Mouse (Mus musculus) MEL (cell line): ENCODE results near the gene Tarbp2. TPM values are rescaled to one million over a fixed set of nuclear protein-coding genes. Genes with fewer than 3 reads are reported as not detected.

Source experiments
- DNase-seq: peaks from one replicate; pipeline ENCODE4 v3.0.0; 2011; ENCODE audit warnings: low read depth, low spot score
- H3K27ac ChIP-seq: 2 replicates; pipeline ENCODE4 v1.5.1; 2012; ENCODE audit warnings: low read depth, mild to moderate bottlenecking, control low read depth, low read length, moderate library complexity; ENCODE audit not compliant: control insufficient read depth
- H3K27me3 ChIP-seq, 2 experiments: fragments of 150-350 bp in 1 of 2; sonication (generic) in 1 of 2; 2 replicates each; pipeline ENCODE4 v1.6.1; 2012; ENCODE audit warnings: low read length in 2 of 2, mild to moderate bottlenecking in 2 of 2, improper control_type of control experiment in 1 of 2, moderate library complexity in 1 of 2; ENCODE audit not compliant: insufficient read depth in 2 of 2, control insufficient read depth in 1 of 2
- H3K36me3 ChIP-seq, 2 experiments: 2 replicates each; pipeline ENCODE4 v1.6.1; 2012 to 2014; ENCODE audit warnings: low read length in 2 of 2, improper control_type of control experiment in 1 of 2, inconsistent platforms in 1 of 2, mild to moderate bottlenecking in 1 of 2; ENCODE audit not compliant: insufficient read depth in 2 of 2, control insufficient read depth in 1 of 2
- H3K4me1 ChIP-seq, 2 experiments: fragments of 150-350 bp in 1 of 2; sonication (generic) in 1 of 2; 2 replicates each; pipeline ENCODE4 v1.6.1; 2012; ENCODE audit warnings: low read length in 2 of 2, improper control_type of control experiment in 1 of 2, mild to moderate bottlenecking in 1 of 2; ENCODE audit not compliant: insufficient read depth in 2 of 2, control insufficient read depth in 1 of 2
- H3K4me3 ChIP-seq, 2 experiments: fragments of 150-350 bp in 1 of 2; sonication (generic) in 1 of 2; 2 replicates each; pipeline ENCODE4 v1.5.1; 2012; ENCODE audit warnings: low read depth in 2 of 2, low read length in 2 of 2, mild to moderate bottlenecking in 2 of 2, moderate library complexity in 2 of 2, control low read depth in 1 of 2, improper control_type of control experiment in 1 of 2; ENCODE audit not compliant: control insufficient read depth in 1 of 2, insufficient read depth in 1 of 2
- H3K79me2 ChIP-seq: 2 replicates; pipeline ENCODE4 v1.6.1; 2012; ENCODE audit warnings: mild to moderate bottlenecking, low read length, moderate library complexity; ENCODE audit not compliant: control insufficient read depth, poor library complexity, insufficient read depth
- H3K9ac ChIP-seq: 2 replicates; pipeline ENCODE4 v1.6.1; 2012; ENCODE audit warnings: low read depth, mild to moderate bottlenecking, control low read depth, low read length, moderate library complexity; ENCODE audit not compliant: control insufficient read depth, poor library complexity, severe bottlenecking
- H3K9me3 ChIP-seq: fragments of 150-350 bp; sonication (generic); replicated peaks from 2 replicates; pipeline ENCODE4 v1.6.1; 2012; ENCODE audit warnings: mild to moderate bottlenecking, low read length, improper control_type of control experiment, moderate library complexity; ENCODE audit not compliant: insufficient read depth
- CHD2 ChIP-seq: IDR thresholded peaks from 2 replicates; pipeline ENCODE4 v1.6.1; 2011; ENCODE audit warnings: low read length, improper control_type of control experiment
- EP300 ChIP-seq, 2 experiments: IDR thresholded peaks; 2 replicates each; pipeline ENCODE4 v1.6.1; 2011; ENCODE audit warnings: improper control_type of control experiment in 2 of 2, low read length in 2 of 2, low read depth in 1 of 2, mild to moderate bottlenecking in 1 of 2
- ETS1 ChIP-seq: IDR thresholded peaks from 2 replicates; pipeline ENCODE4 v1.6.1; 2012; ENCODE audit warnings: low read depth, mild to moderate bottlenecking, inconsistent platforms, low read length, improper control_type of control experiment, moderate library complexity
- GABPA ChIP-seq: IDR thresholded peaks from 2 replicates; pipeline ENCODE4 v1.6.1; 2012; ENCODE audit warnings: low read depth, mild to moderate bottlenecking, inconsistent platforms, low read length, improper control_type of control experiment, moderate library complexity
- GATA1 ChIP-seq: IDR thresholded peaks from 2 replicates; pipeline ENCODE4 v1.6.1; 2011; ENCODE audit warnings: low read depth, low read length, improper control_type of control experiment
- JUND ChIP-seq: IDR thresholded peaks from 2 replicates; pipeline ENCODE4 v1.6.1; 2011; ENCODE audit warnings: low read depth, mild to moderate bottlenecking, improper control_type of control experiment, low read length
- KAT2A ChIP-seq: conservative IDR thresholded peaks from 2 replicates; pipeline ENCODE4 v1.6.1; 2012; ENCODE audit warnings: low read depth, low read length, improper control_type of control experiment, inconsistent platforms
- MEF2A ChIP-seq: IDR thresholded peaks from 2 replicates; pipeline ENCODE4 v1.6.1; 2014; ENCODE audit warnings: low read depth, mild to moderate bottlenecking, inconsistent platforms, low read length, improper control_type of control experiment; ENCODE audit not compliant: poor library complexity, insufficient replicate concordance, severe bottlenecking; ENCODE audit errors: extremely low read depth
- MYC ChIP-seq: IDR thresholded peaks from 2 replicates; pipeline ENCODE4 v1.6.1; 2011; ENCODE audit warnings: low read depth, mild to moderate bottlenecking, low read length, improper control_type of control experiment, moderate library complexity
- NELFE ChIP-seq: IDR thresholded peaks from 2 replicates; pipeline ENCODE4 v1.6.1; 2011; ENCODE audit warnings: low read depth, low read length, improper control_type of control experiment
- POLR2A ChIP-seq, 2 experiments: IDR thresholded peaks; 2 replicates each; pipeline ENCODE4 v1.6.1; 2011 to 2012; ENCODE audit warnings: low read length in 2 of 2, mild to moderate bottlenecking in 2 of 2, control low read depth in 1 of 2, improper control_type of control experiment in 1 of 2, low read depth in 1 of 2, moderate library complexity in 1 of 2; ENCODE audit not compliant: control insufficient read depth in 1 of 2, insufficient read depth in 1 of 2, poor library complexity in 1 of 2
- POLR2AphosphoS2 ChIP-seq: IDR thresholded peaks from 2 replicates; pipeline ENCODE4 v1.6.1; 2011; ENCODE audit warnings: low read length, improper control_type of control experiment
- POLR2AphosphoS5 ChIP-seq: IDR thresholded peaks from 2 replicates; pipeline ENCODE4 v1.6.1; 2012; ENCODE audit warnings: low read depth, borderline replicate concordance, mild to moderate bottlenecking, inconsistent platforms, low read length, moderate library complexity, mixed read lengths
- RCOR1 ChIP-seq: IDR thresholded peaks from 2 replicates; pipeline ENCODE4 v1.6.1; 2012; ENCODE audit warnings: low read depth, mild to moderate bottlenecking, inconsistent platforms, low read length, improper control_type of control experiment
- TBP ChIP-seq: IDR thresholded peaks from 2 replicates; pipeline ENCODE4 v1.8.0; 2011; ENCODE audit warnings: low read depth, low read length, improper control_type of control experiment
- USF2 ChIP-seq, 2 experiments: IDR thresholded peaks; 2 replicates each; pipeline ENCODE4 v1.6.1; 2011 to 2012; ENCODE audit warnings: improper control_type of control experiment in 2 of 2, low read length in 2 of 2, borderline replicate concordance in 1 of 2, inconsistent platforms in 1 of 2, low read depth in 1 of 2, mild to moderate bottlenecking in 1 of 2; ENCODE audit not compliant: insufficient read depth in 1 of 2
- ZKSCAN1 ChIP-seq: IDR thresholded peaks from 2 replicates; pipeline ENCODE4 v1.6.1; 2012; ENCODE audit warnings: low read depth, mild to moderate bottlenecking, inconsistent platforms, low read length, improper control_type of control experiment, moderate library complexity
- polyA plus RNA-seq, 2 experiments: library from polyadenylated mRNA; stranded (reverse) in 1 of 2; unstranded in 1 of 2; fragments of >175 nt in 1 of 2; fragments of >200 nt in 1 of 2; gene quantifications; 2 replicates each; pipeline versions ENCODE4 v1.2.1 to v1.2.4; 2012; ENCODE audit warnings: low replicate concordance in 2 of 2, low read depth in 1 of 2; ENCODE audit not compliant: insufficient read length in 2 of 2, insufficient read depth in 1 of 2, missing spikeins in 1 of 2
- total RNA-seq: library from RNA; depleted of rRNA; stranded (reverse); fragments of 300-350 nt; gene quantifications from 2 replicates; pipeline ENCODE4 v1.2.3, GENCODE M21; 2012

Gene Tarbp2
- total and polyA plus RNA-seq, 3 experiments = 155 to 182 TPM; not detected in 1

GRCm38 (mm10) chr15:102503447-102503846 is 14.5 kb upstream of the Tarbp2 start, which contains the start of gene Gm10337:
TSS of gene Gm10337 (plus strand) at chr15:102503722.
- Histone ChIP-seq H3K9me3 (no peaks in the 10 kb centered on the region), H3K36me3 (peaks cover 27 to 29% of the 10 kb centered on the region in 2 experiments), H3K27me3 (no peaks in the 10 kb centered on the region), H3K27ac (no peak within 1 kb of the TSS), H3K4me3 (no peak within 1 kb of the TSS), H3K4me1 (peaks cover 18 to 20% of the 10 kb centered on the region in 2 experiments), H3K79me2 (no peaks in the 10 kb centered on the region), H3K9ac (no peak within 1 kb of the TSS)
- DNase-seq = no peak
- no peak for TF ChIP-seq GABPA
- no peak for TF ChIP-seq JUND
- TF ChIP-seq ETS1 = no peak
- peak; percentile 29; the same call in 1 of the 2 replicates for TF ChIP-seq POLR2AphosphoS2
- no peak for TF ChIP-seq MEF2A
- no peak for TF ChIP-seq POLR2A (IDR thresholded peaks at IDR 0.05; ENCODE audit: control insufficient read depth in 1 of 2, insufficient read depth in 1 of 2, low read depth in 1 of 2, low read length in 2 of 2, poor library complexity in 1 of 2)
- no peak for TF ChIP-seq GATA1
- TF ChIP-seq EP300 (IDR thresholded peaks at IDR 0.05; ENCODE audit: low read depth in 1 of 2, low read length in 2 of 2) = no peak
- no peak for TF ChIP-seq MYC
- TF ChIP-seq USF2 (IDR thresholded peaks at IDR 0.05; ENCODE audit: borderline replicate concordance in 1 of 2, insufficient read depth in 1 of 2, low read depth in 1 of 2, low read length in 2 of 2) = no peak
- TF ChIP-seq ZKSCAN1 = no peak
- no peak for TF ChIP-seq RCOR1
- no peak for TF ChIP-seq NELFE
- no peak for TF ChIP-seq TBP
- TF ChIP-seq POLR2AphosphoS5 = peak; percentile 48; the same call in 1 of the 2 replicates
- TF ChIP-seq CHD2 = no peak

DNA sequence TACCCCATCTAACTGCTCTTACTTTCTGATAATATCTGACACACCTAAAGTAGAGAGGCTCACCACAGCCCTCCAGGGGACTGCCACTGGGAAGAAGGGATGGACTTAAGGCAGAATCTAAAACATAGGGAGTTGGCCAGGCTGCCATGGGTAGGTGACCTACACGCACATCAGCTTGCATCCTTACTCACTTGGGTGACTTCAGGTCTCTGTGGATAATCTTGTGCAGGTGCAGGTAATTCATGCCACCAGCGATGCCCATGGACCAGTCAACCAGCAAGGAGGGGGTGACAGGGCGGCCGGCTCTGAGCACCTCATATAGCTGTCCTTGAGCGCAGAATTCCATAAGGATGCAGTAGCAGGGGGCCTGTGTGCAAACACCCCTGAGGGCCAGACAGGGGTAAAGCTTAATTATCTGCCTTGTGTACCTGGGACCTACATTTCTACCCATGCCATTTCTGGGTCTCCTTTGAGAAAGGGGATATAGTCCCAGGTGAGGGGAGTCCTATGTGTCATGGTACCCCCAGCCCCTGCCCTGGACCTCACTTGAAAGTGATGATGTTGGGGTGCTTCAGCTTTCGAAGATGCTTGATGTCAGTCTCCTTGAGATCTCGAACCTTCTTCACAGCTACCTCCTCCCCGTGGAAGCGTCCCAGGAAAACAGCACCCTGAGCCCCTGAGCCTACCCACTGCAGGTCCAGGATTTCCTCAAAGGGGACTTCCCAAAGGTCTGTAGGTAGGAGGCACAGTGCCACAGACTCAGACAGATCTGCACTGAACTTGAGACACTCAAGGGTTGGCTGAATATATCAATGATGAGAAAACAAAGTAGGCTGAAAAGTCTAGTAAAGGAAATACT is 13.8 kb upstream of the Tarbp2 start:
- Histone ChIP-seq H3K4me1 (peaks cover 13 to 15% of the 10 kb centered on the region in 2 experiments), H3K27me3 (no peaks in the 10 kb centered on the region), H3K27ac (no peak overlapping the region), H3K9me3 (no peaks in the 10 kb centered on the region), H3K36me3 (peaks cover 21 to 24% of the 10 kb centered on the region in 2 experiments), H3K4me3 (no peak overlapping the region), H3K9ac (no peak overlapping the region), H3K79me2 (no peaks in the 10 kb centered on the region)
- TF ChIP-seq POLR2A (IDR thresholded peaks at IDR 0.05; ENCODE audit: control insufficient read depth in 1 of 2, insufficient read depth in 1 of 2, low read depth in 1 of 2, low read length in 2 of 2, poor library complexity in 1 of 2) (peak in 1 of 2 experiments; percentile 48; a peak in 1 of 4 replicates), KAT2A (peak; percentile 21; the same call in 1 of the 2 replicates), POLR2AphosphoS2 (peak; percentile 53), EP300 (IDR thresholded peaks at IDR 0.05; ENCODE audit: low read depth in 1 of 2, low read length in 2 of 2) (no peak)
- no peak for DNase-seq
